Mouse (Mus musculus) hindbrain, embryonic 12.5 days (tissue): Measurements from ENCODE around the gene Psma7. TPM values are rescaled to one million over a fixed set of nuclear protein-coding genes. Genes with fewer than 3 reads are reported as not detected.

Experiments used
- ATAC-seq: fragments of 200-750 bp; cut with Nextera tagmentation; 2 replicates; pipeline ENCODE4 v1.8.0; 2017; ENCODE audit warnings: moderate TSS enrichment; ENCODE audit not compliant: low FRiP score
- H3K27ac ChIP-seq: fragments of 300-500 bp; sonication (generic); 2 replicates; pipeline ENCODE4 v1.5.1; 2016; ENCODE audit warnings: mild to moderate bottlenecking
- H3K27me3 ChIP-seq: fragments of 300-500 bp; sonication (generic); 2 replicates; pipeline ENCODE4 v1.6.1; 2016; ENCODE audit warnings: mild to moderate bottlenecking
- H3K36me3 ChIP-seq: fragments of 300-500 bp; sonication (generic); 2 replicates; pipeline ENCODE4 v1.6.1; 2016; ENCODE audit warnings: mild to moderate bottlenecking
- H3K4me1 ChIP-seq: fragments of 300-500 bp; sonication (generic); 2 replicates; pipeline ENCODE4 v1.6.1; 2016
- H3K4me2 ChIP-seq: fragments of 300-500 bp; sonication (generic); replicated peaks from 2 replicates; pipeline ENCODE4 v1.6.1; 2016; ENCODE audit warnings: mild to moderate bottlenecking
- H3K4me3 ChIP-seq: fragments of 300-500 bp; sonication (generic); 2 replicates; pipeline ENCODE4 v1.5.1; 2016; ENCODE audit warnings: mild to moderate bottlenecking
- H3K9ac ChIP-seq: fragments of 300-500 bp; sonication (generic); 2 replicates; pipeline ENCODE4 v1.6.1; 2016; ENCODE audit warnings: mild to moderate bottlenecking, moderate library complexity
- H3K9me3 ChIP-seq: fragments of 300-500 bp; sonication (generic); replicated peaks from 2 replicates; pipeline ENCODE4 v1.6.1; 2016; ENCODE audit warnings: mild to moderate bottlenecking
- WGBS: fragments of 180-500 bp; shearing (Covaris S2); methylation state at CpG from one replicate; pipeline ENCODE4 v1.1.7; 2016; 5-methylcytosine and 5-hydroxymethylcytosine counted together
- polyA plus RNA-seq: library from polyadenylated mRNA; unstranded; fragments of >200 nt; fragmentation: Nextera tagmentation; extraction: Ambion mirVana; gene quantifications from 2 replicates; pipeline ENCODE4 v1.2.1, GENCODE M21; 2016

Gene Psma7
- 630 and 656 TPM in 2 replicates for polyA plus RNA-seq

DNA sequence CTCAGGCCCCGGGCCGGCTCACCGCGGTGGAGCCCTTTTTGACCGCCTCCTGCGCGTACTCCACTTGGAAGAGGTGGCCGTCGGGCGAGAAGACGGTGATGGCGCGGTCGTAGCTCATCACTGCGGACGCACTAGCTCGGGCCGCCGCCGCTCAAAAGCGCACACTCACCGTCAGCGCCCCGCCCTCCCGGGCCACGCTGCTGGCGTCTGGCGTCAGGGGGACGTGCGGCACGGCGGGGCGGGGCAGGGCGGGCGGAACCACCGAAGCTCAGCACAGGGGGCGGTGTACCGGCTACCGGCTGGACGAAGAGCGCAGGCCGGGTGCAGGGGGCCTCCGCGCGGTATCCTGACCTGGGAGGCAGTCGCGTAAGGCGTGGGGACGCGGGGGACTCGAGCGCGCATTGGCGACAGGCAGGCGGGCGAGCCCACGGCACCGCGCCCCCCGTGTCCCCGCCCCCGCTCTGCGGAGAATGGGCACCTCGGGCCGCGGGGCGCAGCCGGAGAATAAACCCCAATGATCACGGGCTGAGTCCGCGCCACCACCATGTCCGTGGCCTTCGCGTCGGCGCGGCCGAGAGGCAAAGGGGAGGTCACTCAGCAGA is at the start of gene Psma7, which contains the start of gene Ss18l1:
Psma7 (minus strand) TSS at position 178 of the 602 bp plus-strand sequence.
Ss18l1 (plus strand) TSS at position 254 of the 602 bp plus-strand sequence.
- H3K36me3 ChIP-seq, result peaks cover 31% of the 10 kb centered on the region
- peak within 1 kb of the TSS; percentile 98 for H3K27ac ChIP-seq
- peak within 1 kb of the TSS; percentile 94 for H3K9ac ChIP-seq
- H3K4me1 ChIP-seq, result peaks cover 37% of the 10 kb centered on the region
- under 1% methylated on average over 67 of the region's 78 CpGs for WGBS
- H3K27me3 ChIP-seq, result no peaks in the 10 kb centered on the region
- peak; percentile 95 for ATAC-seq
- peak within 1 kb of the TSS; percentile 73 for H3K4me2 ChIP-seq
- peak within 1 kb of the TSS; percentile 89 for H3K4me3 ChIP-seq
- no peaks in the 10 kb centered on the region for H3K9me3 ChIP-seq

DNA sequence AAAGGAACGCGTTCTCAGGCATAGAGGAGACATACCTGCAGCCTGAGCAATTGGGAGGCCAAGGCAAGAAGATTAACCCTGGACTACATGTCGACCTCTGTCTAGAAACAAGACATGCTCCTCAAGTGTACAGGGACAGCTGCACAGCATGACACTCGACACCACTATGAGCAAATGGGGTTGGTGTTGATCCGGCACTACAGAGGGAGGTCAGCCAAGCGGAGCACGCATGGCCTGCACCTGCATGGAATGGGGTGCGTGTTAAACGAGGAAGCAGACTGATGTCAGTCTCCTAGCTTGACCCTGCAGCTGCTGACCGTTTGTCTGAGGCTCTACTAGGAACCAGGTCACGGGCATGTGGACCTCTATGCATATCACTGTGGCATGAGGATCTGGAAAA is 48.1 kb upstream of the Psma7 start:
- Histone ChIP-seq H3K27ac (no peak overlapping the region), H3K4me3 (no peak overlapping the region), H3K4me2 (no peak overlapping the region), H3K9me3 (no peaks in the 10 kb centered on the region), H3K9ac (no peak overlapping the region), H3K27me3 (no peaks in the 10 kb centered on the region), H3K36me3 (peaks cover 13% of the 10 kb centered on the region), H3K4me1 (no peaks in the 10 kb centered on the region)
- WGBS, result 63% methylated on average over 11 of the region's 11 CpGs
- ATAC-seq, result no peak

DNA sequence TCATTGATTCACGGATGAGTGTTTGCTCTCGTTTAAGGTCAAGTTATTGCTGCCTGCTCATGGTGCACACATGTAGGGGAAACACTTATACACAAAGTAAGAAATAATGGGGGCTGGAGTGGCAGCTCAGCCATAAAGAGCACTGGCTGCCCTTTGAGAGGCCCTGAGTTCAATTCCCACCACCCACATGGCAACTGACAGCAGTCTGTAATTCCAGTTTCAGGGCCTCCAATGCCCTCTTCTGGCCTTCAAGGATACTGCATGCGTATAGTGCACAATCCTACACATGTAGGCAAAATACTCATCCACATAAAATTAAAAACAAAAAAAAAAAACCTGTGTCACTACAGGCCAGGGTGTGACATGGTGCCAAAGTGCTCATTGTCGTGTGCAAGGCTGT is 45.2 kb upstream of the Psma7 start:
- H3K4me3 ChIP-seq, result no peak overlapping the region
- H3K9me3 ChIP-seq, result no peaks in the 10 kb centered on the region
- no peaks in the 10 kb centered on the region for H3K27me3 ChIP-seq
- H3K4me2 ChIP-seq, result no peak overlapping the region
- no peak overlapping the region for H3K9ac ChIP-seq
- no peaks in the 10 kb centered on the region for H3K4me1 ChIP-seq
- H3K36me3 ChIP-seq, result peaks cover 29% of the 10 kb centered on the region
- ATAC-seq, result no peak
- WGBS, result 95% methylated on average over 4 of the region's 4 CpGs
- H3K27ac ChIP-seq, result no peak overlapping the region

GRCm38 (mm10) chr2:180086637-180087027 is 44.4 kb upstream of the Psma7 start:
- Histone ChIP-seq H3K27ac (peak overlapping the region; percentile 55; the same call in 1 of the 2 replicates), H3K4me2 (no peak overlapping the region), H3K4me3 (no peak overlapping the region), H3K36me3 (peaks cover 36% of the 10 kb centered on the region), H3K27me3 (no peaks in the 10 kb centered on the region), H3K9me3 (no peaks in the 10 kb centered on the region), H3K4me1 (no peaks in the 10 kb centered on the region), H3K9ac (no peak overlapping the region)
- ATAC-seq, result no peak
- WGBS, result 84% methylated on average over 5 of the region's 5 CpGs

DNA sequence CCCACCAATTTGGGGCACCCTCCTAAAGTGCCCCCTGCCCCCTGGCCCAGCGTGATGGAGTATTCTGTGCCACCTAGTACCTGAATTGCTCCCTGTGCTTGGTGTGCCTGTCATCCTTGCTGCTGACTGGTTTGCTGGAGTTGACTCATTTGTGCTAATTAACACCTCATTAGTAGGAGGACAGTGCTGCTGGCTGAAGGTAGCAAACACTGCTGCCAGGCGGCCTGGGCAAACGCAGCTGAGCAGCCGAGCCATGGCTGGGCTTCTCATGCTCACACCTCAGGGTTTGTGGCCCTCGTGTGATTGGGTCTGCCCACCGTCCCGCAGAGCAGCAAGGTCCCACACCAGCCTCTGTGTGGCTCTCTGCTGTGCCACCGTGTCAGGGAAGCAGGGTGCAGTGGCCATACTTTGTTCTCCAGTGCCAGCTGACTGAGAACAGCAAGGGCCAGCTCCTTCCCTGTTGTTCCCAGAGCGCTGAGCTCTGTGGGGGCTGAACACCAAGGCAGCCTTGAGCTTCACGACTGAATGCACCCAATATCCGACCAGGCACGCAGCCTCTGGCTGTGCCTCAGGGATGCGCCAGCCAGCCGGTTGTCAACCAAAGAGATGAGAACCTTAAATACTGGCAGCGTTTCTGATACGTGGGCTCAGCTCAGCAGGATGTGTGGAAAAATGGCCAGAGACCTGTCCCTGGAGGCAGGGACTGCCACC is 43.8 kb upstream of the Psma7 start:
- ATAC-seq, result 0 out of 2 replicates have a peak, but pooled peaks have one; percentile 37
- H3K36me3 ChIP-seq, result peaks cover 36% of the 10 kb centered on the region
- no peaks in the 10 kb centered on the region for H3K9me3 ChIP-seq
- no peak overlapping the region for H3K4me2 ChIP-seq
- 77% methylated on average over 16 of the region's 16 CpGs for WGBS
- H3K27me3 ChIP-seq, result no peaks in the 10 kb centered on the region
- H3K4me1 ChIP-seq, result no peaks in the 10 kb centered on the region
- H3K4me3 ChIP-seq, result no peak overlapping the region
- H3K9ac ChIP-seq, result no peak overlapping the region; the same call in 1 of the 2 replicates
- peak overlapping the region; percentile 55 for H3K27ac ChIP-seq

DNA sequence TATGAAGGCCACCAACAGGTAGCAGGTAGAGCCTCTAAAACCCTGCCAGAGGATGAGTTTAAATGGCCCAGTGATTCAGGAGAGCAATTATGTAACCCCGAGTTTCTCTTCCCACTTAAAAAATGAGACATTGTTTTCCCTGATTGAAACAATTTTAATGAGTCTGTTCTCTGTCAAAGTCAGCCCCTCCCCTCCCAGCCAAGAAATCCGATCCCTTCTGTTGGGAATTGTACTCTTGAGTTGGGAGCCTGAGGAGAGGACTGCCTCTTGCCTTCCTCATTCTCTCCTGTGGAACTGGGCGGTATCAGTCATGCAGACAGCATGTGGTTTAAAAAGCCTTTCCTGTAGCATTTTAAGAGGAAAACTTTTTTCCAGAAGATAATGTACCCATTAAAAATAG is 42.3 kb upstream of the Psma7 start:
- Histone ChIP-seq H3K36me3 (peaks cover 41% of the 10 kb centered on the region), H3K9me3 (no peaks in the 10 kb centered on the region), H3K27me3 (no peaks in the 10 kb centered on the region), H3K9ac (no peak overlapping the region), H3K27ac (no peak overlapping the region), H3K4me2 (no peak overlapping the region), H3K4me1 (no peaks in the 10 kb centered on the region), H3K4me3 (no peak overlapping the region)
- ATAC-seq, result no peak
- 47% methylated on average over 3 of the region's 3 CpGs for WGBS

DNA sequence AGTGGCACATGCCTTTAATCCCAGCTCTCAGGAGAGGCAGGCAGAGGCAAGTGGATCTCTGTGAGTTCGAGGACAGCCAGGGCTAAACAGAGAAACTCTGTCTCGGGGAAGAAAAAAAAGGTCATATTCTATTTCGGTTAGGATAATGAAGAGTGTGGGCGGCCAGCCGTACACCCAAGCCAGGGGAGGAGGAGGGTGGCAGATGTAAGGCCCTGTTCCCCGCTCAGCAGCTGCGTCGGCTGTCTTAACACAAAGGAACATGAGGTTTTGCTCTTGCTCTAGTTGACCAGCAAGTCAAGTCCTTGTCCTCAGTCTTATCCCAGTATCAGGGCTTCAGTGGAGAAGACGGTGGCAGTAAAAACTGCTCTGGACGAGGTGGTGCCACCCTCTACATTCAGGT is 40.8 kb upstream of the Psma7 start:
- Histone ChIP-seq H3K9ac (no peak overlapping the region), H3K4me3 (no peak overlapping the region), H3K27ac (no peak overlapping the region), H3K27me3 (no peaks in the 10 kb centered on the region), H3K4me1 (no peaks in the 10 kb centered on the region), H3K4me2 (no peak overlapping the region), H3K9me3 (no peaks in the 10 kb centered on the region), H3K36me3 (peaks cover 55% of the 10 kb centered on the region)
- ATAC-seq, result no peak
- WGBS, result 88% methylated on average over 10 of the region's 10 CpGs

GRCm38 (mm10) chr2:180080680-180081079 is 38.4 kb upstream of the Psma7 start:
- no peaks in the 10 kb centered on the region for H3K27me3 ChIP-seq
- no peak overlapping the region for H3K27ac ChIP-seq
- no peak for ATAC-seq
- H3K9ac ChIP-seq, result no peak overlapping the region
- no peaks in the 10 kb centered on the region for H3K4me1 ChIP-seq
- peaks cover 56% of the 10 kb centered on the region for H3K36me3 ChIP-seq
- no peak overlapping the region for H3K4me2 ChIP-seq
- H3K4me3 ChIP-seq, result no peak overlapping the region
- no peaks in the 10 kb centered on the region for H3K9me3 ChIP-seq
- WGBS, result 91% methylated on average over 8 of the region's 8 CpGs

DNA sequence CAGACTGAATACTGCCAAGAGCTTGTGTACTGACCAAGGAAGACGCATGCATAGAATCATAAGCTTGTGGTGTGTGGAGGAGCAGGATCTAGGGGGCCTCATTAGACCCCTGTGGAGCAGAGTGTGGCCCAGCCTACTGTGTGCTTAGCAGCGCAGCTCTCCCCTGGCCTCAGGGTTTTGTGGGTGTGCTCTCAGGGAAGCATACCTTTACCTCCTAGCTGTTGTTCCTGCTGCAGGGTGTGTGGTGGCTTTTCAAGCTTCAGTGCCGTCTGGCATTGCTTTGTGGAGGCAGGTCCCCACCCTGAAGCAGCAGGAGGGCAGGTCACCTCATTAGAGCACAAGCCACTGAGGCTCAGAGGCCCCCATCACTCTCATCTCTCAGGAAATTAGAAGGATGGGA is 35.4 kb upstream of the Psma7 start:
- H3K4me2 ChIP-seq, result no peak overlapping the region
- 69% methylated on average over 3 of the region's 3 CpGs for WGBS
- H3K4me1 ChIP-seq, result no peaks in the 10 kb centered on the region
- ATAC-seq, result no peak
- H3K36me3 ChIP-seq, result peaks cover 47% of the 10 kb centered on the region
- no peaks in the 10 kb centered on the region for H3K9me3 ChIP-seq
- H3K27ac ChIP-seq, result 0 out of 2 replicates have a peak overlapping the region, but pooled peaks have one; percentile 4
- no peak overlapping the region for H3K9ac ChIP-seq
- no peak overlapping the region for H3K4me3 ChIP-seq
- H3K27me3 ChIP-seq, result no peaks in the 10 kb centered on the region

- H3K4me3 ChIP-seq, result no peak overlapping the region
- peaks cover 13% of the 10 kb centered on the region for H3K4me1 ChIP-seq
- no peaks in the 10 kb centered on the region for H3K9me3 ChIP-seq
- peaks cover 27% of the 10 kb centered on the region for H3K36me3 ChIP-seq
- no peak for ATAC-seq
- 90% methylated on average over 7 of the region's 7 CpGs for WGBS
- H3K27ac ChIP-seq, result no peak overlapping the region
- H3K27me3 ChIP-seq, result no peaks in the 10 kb centered on the region
- H3K9ac ChIP-seq, result no peak overlapping the region
- no peak overlapping the region for H3K4me2 ChIP-seq
These were observed 30.7 kb upstream of the Psma7 start for GRCm38 (mm10) chr2:180072886-180073285.

- Histone ChIP-seq H3K27ac (no peak overlapping the region), H3K4me1 (peaks cover 13% of the 10 kb centered on the region), H3K9me3 (no peaks in the 10 kb centered on the region), H3K27me3 (no peaks in the 10 kb centered on the region), H3K9ac (no peak overlapping the region), H3K4me3 (no peak overlapping the region), H3K36me3 (peaks cover 27% of the 10 kb centered on the region), H3K4me2 (no peak overlapping the region)
- 89% methylated on average over 2 of the region's 2 CpGs for WGBS
- ATAC-seq, result no peak
These were observed 29.4 kb upstream of the Psma7 start for GRCm38 (mm10) chr2:180071671-180072070.

DNA sequence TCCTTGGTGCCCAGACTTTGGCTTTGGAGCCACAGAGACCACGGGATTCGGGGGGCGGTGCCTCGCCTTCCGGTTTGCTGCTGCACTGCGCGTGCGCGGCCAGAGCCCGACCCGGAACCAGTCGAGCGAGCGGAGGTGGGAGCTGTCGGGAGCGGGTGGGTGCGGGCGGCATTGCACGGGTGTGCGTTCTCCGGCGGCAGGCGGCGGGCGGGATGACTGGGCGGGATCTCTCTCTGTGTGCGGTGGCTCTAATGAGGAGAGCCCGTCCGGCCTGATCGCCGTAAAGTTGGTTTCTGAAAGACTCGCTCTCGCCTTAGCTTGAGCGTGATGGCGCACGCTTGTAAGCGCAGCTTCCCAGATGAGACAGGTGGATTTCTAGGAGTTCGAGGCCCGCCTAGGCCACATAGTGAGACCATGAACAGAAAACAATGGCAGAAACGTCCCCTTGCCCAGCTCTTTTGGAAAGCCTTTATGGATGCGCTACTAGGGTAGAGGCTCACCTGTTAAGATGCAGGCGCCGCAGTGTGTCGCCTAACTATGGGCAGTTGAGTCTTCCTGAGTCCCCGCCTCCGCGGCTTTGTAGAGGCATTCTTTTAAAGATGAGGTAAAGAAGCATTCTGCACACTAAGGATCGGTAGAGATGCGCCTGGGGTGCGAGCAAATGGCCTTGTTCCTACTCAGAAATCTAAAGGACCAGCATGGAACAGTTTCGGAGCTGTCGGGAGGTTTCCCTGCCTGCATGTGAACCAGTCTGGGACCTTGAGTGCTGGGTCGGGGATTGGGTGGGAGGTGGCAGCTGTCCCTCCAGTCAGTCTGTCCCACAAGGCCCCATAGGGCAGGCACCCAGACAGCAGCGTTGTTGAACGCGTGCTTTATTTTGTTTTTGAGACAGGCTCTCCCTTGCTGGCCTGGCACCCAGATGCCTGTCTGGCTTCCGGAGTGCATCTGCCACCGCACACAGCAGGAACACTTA is 28.5 kb upstream of the Psma7 start, which contains the start of gene Mtg2:
Mtg2 (plus strand) TSS at position 108 of the 973 bp plus-strand sequence.
- WGBS, result 5% methylated on average over 57 of the region's 58 CpGs

More for the DNA sequence above, 28.5 kb upstream of the Psma7 start, which contains the start of gene Mtg2:
- H3K9ac ChIP-seq, result peak within 1 kb of the TSS; percentile 80
- peak within 1 kb of the TSS; percentile 90 for H3K4me2 ChIP-seq
- H3K4me3 ChIP-seq, result peak within 1 kb of the TSS; percentile 60
- peak within 1 kb of the TSS; percentile 85 for H3K27ac ChIP-seq
- peaks cover 13% of the 10 kb centered on the region for H3K4me1 ChIP-seq
- H3K36me3 ChIP-seq, result peaks cover 27% of the 10 kb centered on the region
- peak; percentile 96 for ATAC-seq
- H3K27me3 ChIP-seq, result no peaks in the 10 kb centered on the region
- no peaks in the 10 kb centered on the region for H3K9me3 ChIP-seq
